In genomic region chr11:121543922-121544321, GRCm38 (mm10) we compare ENCODE assay signal across 8 mouse cellular contexts. TPM values are rescaled to one million over a fixed set of nuclear protein-coding genes. Genes with fewer than 3 reads are reported as not detected.
A peak's percentile ranks its signal among the peaks of the same experiment; 100 is the strongest.
DNase-seq lines count a peak whose midpoint lies in the region; ATAC-seq and TF ChIP-seq lines count a peak whose summit lies in the region.

No protein-coding gene starts in this region.

- peaks cover 30% of the 10 kb centered on the region for H3K36me3 ChIP-seq in E14TG2a.4 (ENCODE audit: insufficient read depth, low read length)
- H3K36me3 ChIP-seq in embryonic facial prominence, embryonic 13.5 days: peaks cover 11% of the 10 kb centered on the region; the same call in 1 of the 2 replicates

- 0 out of 2 replicates have a peak, but pooled peaks have one; percentile 52 for ATAC-seq in embryonic facial prominence, embryonic 13.5 days (ENCODE audit: insufficient number of reproducible peaks, insufficient read depth, low FRiP score, low TSS enrichment, low read depth)

- peak overlapping the region; percentile 86 for H3K27ac ChIP-seq in embryonic facial prominence, embryonic 13.5 days

- intact Hi-C loops in gastrocnemius, postnatal 36 days (cut with DNase I): no loop called here
- intact Hi-C loops in left cerebral cortex, postnatal 14 days (cut with DNase I): no loop called here

- H3K9me3 ChIP-seq in E14TG2a.4 (ENCODE audit: low read length): no peaks in the 10 kb centered on the region
- H3K9me3 ChIP-seq in embryonic facial prominence, embryonic 13.5 days: no peaks in the 10 kb centered on the region

- WGBS in embryonic facial prominence, embryonic 13.5 days: 79% methylated on average over 9 of the region's 9 CpGs

- 0 out of 2 replicates have a peak overlapping the region, but pooled peaks have one; percentile 10 for H3K4me3 ChIP-seq in E14TG2a.4 (replicated peaks; ENCODE audit: low read length)
- no peak overlapping the region for H3K4me3 ChIP-seq in embryonic facial prominence, embryonic 13.5 days

- H3K9ac ChIP-seq in embryonic facial prominence, embryonic 13.5 days: no peak overlapping the region

- peak overlapping the region; percentile 7; the same call in 1 of the 2 replicates for H3K4me2 ChIP-seq in embryonic facial prominence, embryonic 13.5 days

- peaks cover 21% of the 10 kb centered on the region for H3K4me1 ChIP-seq in E14TG2a.4 (replicated peaks; ENCODE audit: low read depth, low read length)
- peaks cover 28% of the 10 kb centered on the region for H3K4me1 ChIP-seq in embryonic facial prominence, embryonic 13.5 days

- TF ChIP-seq CTCF in E14TG2a.4 (conservative IDR thresholded peaks at IDR 0.05; ENCODE audit: low read length): no peak

- peak; percentile 32 for DNase-seq in gastrocnemius, adult 18-20 months (ENCODE audit: low spot score)
- no peak for DNase-seq in gastrocnemius, postnatal 36 days
- peak; percentile 69 for DNase-seq in kidney, postnatal 14 days
- peak; percentile 28 for DNase-seq in lung, postnatal 14 days
- no peak for DNase-seq in frontal cortex, postnatal 14 days (ENCODE audit: low spot score in 2 of 2)
- DNase-seq in left cerebral cortex, postnatal 14 days (ENCODE audit: low spot score in 2 of 2): no peak

- H3K27me3 ChIP-seq in E14TG2a.4 (ENCODE audit: insufficient read depth, low read length): no peaks in the 10 kb centered on the region
- no peaks in the 10 kb centered on the region for H3K27me3 ChIP-seq in embryonic facial prominence, embryonic 13.5 days

RNA-seq across cellular contexts. Expression of gene Zfp750, which starts 24.8 kb away (rescaled TPM):
- under 1 TPM; 0.28 to 0.37 TPM for total RNA-seq in gastrocnemius, adult 18-20 months (2021)
- under 1 TPM; 0.20 to 0.35 TPM for total RNA-seq in gastrocnemius, postnatal 36 days (2021)
- polyA plus RNA-seq in embryonic facial prominence, embryonic 13.5 days (2015; fragmentation: Nextera tagmentation; extraction: Ambion mirVana): 8.4 and 9.1 TPM in 2 replicates
- not detected for total RNA-seq in left cerebral cortex, postnatal 14 days (2021)

Comparison
In these comparisons a context has a peak if more than half of its experiments do, and no peak if none do; other contexts are left out.
1. DNase-seq: peak in gastrocnemius, adult 18-20 months (single experiment), kidney, postnatal 14 days (single experiment) and lung, postnatal 14 days (single experiment); none in gastrocnemius, postnatal 36 days (0 of 2), frontal cortex, postnatal 14 days (0 of 2) and left cerebral cortex, postnatal 14 days (0 of 2).